Mouse (Mus musculus) left cerebral cortex, postnatal 4 days (tissue): ENCODE data around the gene Lcmt1. TPM values are rescaled to one million over a fixed set of nuclear protein-coding genes. Genes with fewer than 3 reads are reported as not detected.

Experiments
- DNase-seq: peaks from one replicate; pipeline ENCODE4 v3.0.0-alpha.2; 2022
- intact Hi-C: fragments of 180-260 bp; cut with DNase I; formaldehyde crosslinking; loops from one replicate; pipeline ENCODE4 v1.15.1; 2025
- total RNA-seq, 2 experiments: library from RNA; stranded (reverse); gene quantifications; 2 replicates each; pipeline ENCODE4 v1.2.3; 2021

The Lcmt1 gene
- total RNA-seq, 2 experiments from 2014 or later = 87.9 to 93.3 TPM

- intact Hi-C loops = no loop called here
- DNase-seq = no peak
Observed at GRCm38 (mm10) chr7:123450515-123450914, 80.9 kb downstream of the Lcmt1 start.

DNA sequence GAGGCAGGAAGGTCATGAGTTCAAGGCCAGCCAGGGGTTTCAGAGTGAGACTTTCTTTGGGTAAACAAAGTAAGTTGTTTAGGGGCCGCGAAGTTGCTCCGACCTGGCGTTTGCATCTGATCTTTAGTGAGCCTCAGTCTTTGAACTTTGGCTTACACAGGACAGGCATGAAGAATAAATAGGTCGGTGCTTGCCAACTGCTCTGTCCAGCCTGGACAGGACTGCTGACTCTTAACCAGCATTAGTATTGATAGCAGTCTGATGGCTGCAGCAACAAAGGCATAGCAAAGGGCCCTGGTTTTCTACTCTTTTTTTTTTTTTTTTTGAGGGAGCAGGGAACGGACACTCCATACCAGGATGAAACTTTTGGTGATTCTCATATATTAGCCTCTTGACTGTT lies 83.0 kb downstream of the Lcmt1 start:
- no peak for DNase-seq
- intact Hi-C loops = no loop called here

- DNase-seq = no peak
- intact Hi-C loops = no loop called here
Observed at GRCm38 (mm10) chr7:123453066-123453465, 83.5 kb downstream of the Lcmt1 start.

- intact Hi-C loops = no loop called here
- DNase-seq = no peak
Observed at GRCm38 (mm10) chr7:123455088-123455487, 85.5 kb downstream of the Lcmt1 start.

GRCm38 (mm10) chr7:123458309-123458708 lies 88.7 kb downstream of the Lcmt1 start:
- no peak for DNase-seq
- intact Hi-C loops = no loop called here

GRCm38 (mm10) chr7:123459247-123459646 lies 89.7 kb downstream of the Lcmt1 start:
- DNase-seq = no peak
- intact Hi-C loops = no loop called here

DNA sequence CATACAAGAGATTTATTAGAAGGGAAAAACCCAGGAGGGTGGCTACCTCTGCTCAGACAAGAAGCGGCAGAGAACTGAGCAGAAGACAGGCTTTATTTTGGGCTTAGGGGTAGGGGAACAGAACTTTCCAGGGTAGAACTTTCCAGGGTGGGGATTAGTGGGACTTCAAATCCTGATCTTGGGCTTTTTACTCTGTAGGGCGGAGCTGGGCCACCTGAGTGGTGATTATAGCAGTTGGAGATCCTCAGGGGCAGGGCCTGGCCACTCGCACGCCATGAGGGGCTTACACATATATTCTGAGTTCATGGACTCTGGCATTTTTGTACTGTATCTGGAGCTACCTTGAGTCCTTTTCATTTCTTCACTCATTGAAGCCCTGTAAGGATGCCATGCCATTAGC lies 91.7 kb downstream of the Lcmt1 start:
- intact Hi-C loops = loop anchor here (10.0 kb wide), 1 partner anchor 457 kb away; no protein-coding TSS in a partner anchor
- DNase-seq = no peak

DNA sequence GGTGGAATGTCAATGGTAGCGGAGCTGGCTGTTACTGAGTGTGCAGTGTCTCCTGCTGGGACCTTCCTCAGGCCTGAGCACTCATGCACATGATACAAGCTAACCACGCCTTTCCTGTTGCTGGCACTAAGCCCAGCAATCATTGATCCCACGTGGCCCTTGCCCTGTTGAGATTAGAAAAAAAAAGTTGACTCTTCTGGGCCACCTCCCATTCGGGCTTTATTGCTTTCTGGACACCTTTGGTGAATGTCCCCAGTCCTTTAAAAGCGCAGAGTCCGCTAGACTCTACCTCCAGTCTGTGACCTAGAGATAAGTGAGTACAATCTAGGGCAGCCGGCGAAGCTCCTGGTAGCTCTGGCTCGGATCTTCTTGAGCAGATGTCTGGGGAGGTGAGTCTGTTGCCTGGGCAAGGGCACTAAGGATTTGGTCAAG lies 92.5 kb downstream of the Lcmt1 start, which contains the start of gene Aqp8:
Aqp8 (plus strand) TSS at position 222 of the 432 bp plus-strand sequence.
- intact Hi-C loops = loop anchor here (10.0 kb wide), 1 partner anchor 457 kb away; no protein-coding TSS in a partner anchor
- DNase-seq = peak; percentile 43

DNA sequence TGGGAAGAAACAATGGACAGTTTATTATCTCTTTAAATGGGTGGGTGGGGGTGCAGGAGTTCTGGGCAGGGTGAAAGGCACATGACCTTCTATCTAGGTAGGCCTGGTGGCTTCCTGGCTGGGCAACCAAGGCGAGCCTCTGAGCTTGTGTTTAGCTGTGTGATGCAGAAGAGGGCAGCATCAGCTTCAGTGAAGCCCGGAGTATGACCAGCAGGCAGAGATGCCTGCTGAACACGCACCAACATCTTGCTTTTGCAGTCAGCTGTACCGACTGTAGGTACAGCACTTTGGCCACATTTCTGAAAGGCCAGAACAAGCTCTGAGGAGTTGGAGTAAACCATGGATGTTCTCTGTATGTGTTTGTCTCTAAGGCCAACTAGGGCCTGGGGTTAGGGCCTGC lies 94.0 kb downstream of the Lcmt1 start:
- DNase-seq = no peak
- intact Hi-C loops = loop anchor here (10.0 kb wide), 1 partner anchor 459 kb away; no protein-coding TSS in a partner anchor

- intact Hi-C loops = loop anchor here (5.0 to 10.0 kb wide), 3 partner anchors 69 to 461 kb away; no protein-coding TSS in a partner anchor
- peak; percentile 80 for DNase-seq
Observed at GRCm38 (mm10) chr7:123465692-123466387, 96.3 kb downstream of the Lcmt1 start.

GRCm38 (mm10) chr7:123467961-123468360 lies 98.4 kb downstream of the Lcmt1 start:
- intact Hi-C loops = loop anchor here (5.0 to 10.0 kb wide), 3 partner anchors 71 to 463 kb away; no protein-coding TSS in a partner anchor
- DNase-seq = no peak

Other genes with a start within 250 kb of the Lcmt1 start
- 10 to 100 TPM; 74.2 to 80.5 TPM for gene Tnrc6a, start 245.9 kb upstream of the Lcmt1 start, total RNA-seq
- not detected for gene Slc5a11, start 155.0 kb upstream of the Lcmt1 start, total RNA-seq
- gene Arhgap17, start 131 bp downstream of the Lcmt1 start, total RNA-seq = 10 to 100 TPM; 13.1 to 17.0 TPM
- gene Aqp8, start 92.5 kb downstream of the Lcmt1 start, total RNA-seq = not detected
- gene Zkscan2, start 130.7 kb downstream of the Lcmt1 start, total RNA-seq = 10 to 100 TPM; 34.1 to 36.5 TPM